Mouse (Mus musculus) layer of hippocampus, adult 8-10 months (tissue): ENCODE results near the gene Ufd1. TPM values are rescaled to one million over a fixed set of nuclear protein-coding genes. Genes with fewer than 3 reads are reported as not detected.

ENCODE experiments used
- DNase-seq, 2 experiments: peaks; one replicate each; pipeline ENCODE4 v3.0.0; 2022; ENCODE audit warnings: low spot score in 2 of 2
- total RNA-seq, 4 experiments: library from RNA; stranded (reverse); gene quantifications; 2 replicates each; pipeline ENCODE4 v1.2.4; 2022

The Ufd1 gene
- total RNA-seq, result 100 to 1,000 TPM in 3 of 4 experiments, 10 to 100 TPM in 1; 92.9 to 117 (median 107) TPM

GRCm38 (mm10) chr16:18811468-18812384 is at the start of gene Ufd1, which contains the start of gene Cdc45:
Gene Ufd1 (plus strand): TSS chr16:18811779.
Gene Cdc45 (minus strand): TSS chr16:18811987.
- peak; percentile 87 to 91 for DNase-seq

DNA sequence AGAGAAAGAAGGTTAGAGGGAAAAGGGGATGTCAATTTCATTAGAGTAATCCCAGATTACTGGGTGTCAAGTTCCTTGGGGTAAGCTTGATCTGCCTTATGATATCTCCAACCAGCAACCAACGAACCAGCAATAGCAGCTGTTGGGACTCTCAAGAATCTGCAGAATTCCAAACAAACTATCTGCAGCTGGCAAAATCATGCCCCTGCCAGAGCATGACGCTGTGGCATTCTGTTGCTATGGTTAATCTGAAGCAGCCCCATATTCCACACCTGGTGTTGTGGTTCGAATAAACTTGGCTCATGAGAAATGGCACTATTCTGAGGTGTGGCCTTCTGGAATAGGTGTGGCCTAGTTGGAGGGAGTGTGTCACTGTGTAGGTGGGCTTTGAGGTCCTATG is 48.6 kb upstream of the Ufd1 start:
- no peak for DNase-seq

DNA sequence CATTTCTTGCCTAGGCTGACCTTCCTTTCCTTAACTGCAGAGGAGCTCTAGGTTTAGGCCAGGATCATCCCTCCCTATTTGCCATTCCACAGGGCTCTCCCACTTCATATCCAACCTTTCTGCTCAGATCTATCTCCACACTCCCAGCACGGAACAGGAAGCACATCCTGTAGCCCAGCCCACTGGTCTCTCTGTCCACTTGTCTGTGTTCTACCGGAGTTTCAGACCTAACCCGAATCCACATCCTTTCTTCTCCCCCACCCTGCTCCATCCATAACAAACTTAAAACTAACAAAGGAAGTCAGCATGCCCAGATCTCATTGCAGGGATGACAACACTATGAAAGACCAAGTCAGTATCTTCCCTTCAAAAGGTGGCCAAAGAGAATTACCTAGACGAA is 45.2 kb upstream of the Ufd1 start:
- DNase-seq, result no peak

DNA sequence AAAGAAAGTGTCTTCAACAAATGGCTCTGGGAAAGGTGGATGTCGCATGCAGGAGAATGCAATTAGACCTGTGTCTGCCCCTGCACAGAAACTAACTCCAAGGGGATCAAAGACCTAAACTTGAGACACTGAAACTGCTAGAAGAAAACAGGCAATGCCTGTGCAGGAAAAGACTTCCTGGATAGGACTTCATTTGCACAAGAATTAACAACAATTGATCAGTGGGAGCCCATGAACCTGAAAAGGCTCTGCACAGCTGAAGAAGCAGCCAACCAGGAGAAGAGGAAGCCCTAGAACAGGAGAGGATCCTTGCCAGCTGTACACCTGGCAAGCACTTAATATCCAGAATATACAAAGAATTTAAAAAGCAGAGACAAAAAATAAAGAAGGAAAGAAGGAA is 42.1 kb upstream of the Ufd1 start:
- no peak for DNase-seq

DNA sequence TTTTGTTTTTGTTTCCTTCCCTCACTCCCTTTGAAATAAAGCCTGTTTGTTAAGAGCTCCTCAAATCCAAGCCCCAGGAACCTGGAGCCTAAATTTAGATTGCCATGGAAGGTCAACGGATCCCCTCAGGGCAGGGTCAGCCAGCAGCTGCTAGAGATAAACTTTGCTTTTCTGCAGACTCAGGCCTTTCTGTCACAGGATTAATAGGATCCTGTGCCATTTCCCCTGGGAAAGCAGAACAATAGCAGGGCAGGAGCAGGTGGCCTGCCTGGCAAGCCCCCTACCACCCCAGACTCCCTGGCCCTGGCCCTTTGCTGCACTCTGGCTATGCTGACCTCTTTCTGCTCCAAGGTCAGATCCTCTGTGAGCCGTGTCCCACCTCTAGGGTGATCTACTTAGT is 37.6 kb upstream of the Ufd1 start:
- no peak for DNase-seq

GRCm38 (mm10) chr16:18775621-18776555 is 35.7 kb upstream of the Ufd1 start:
- DNase-seq, result no peak

DNA sequence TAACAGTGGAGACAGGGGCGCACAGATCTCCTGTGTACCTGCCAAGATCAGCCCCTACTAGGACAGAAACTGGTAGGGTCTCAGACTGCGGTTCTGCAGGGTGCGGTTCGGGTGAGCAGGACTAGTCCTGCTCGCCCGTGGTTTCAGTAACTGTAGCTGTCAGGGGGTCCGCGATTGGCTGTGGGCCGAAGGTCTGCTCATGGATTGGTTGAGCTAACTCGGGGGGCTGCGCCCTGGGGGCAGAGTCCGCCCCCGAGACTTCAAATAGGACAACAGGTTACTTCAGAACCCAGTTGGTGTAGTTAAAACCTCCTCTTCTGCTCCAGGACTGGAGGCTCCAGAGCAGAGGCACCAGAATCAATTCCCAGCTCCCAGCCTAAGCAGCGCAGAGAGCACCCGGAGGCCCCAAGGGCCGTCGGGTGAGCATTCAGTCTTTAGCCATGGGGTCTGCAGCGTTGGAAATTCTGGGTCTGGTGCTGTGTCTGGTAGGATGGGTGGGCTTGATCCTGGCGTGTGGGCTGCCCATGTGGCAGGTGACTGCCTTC is 35.0 kb upstream of the Ufd1 start, which contains the start of gene Cldn5:
Gene Cldn5, plus strand, starts transcription at position 292 of the 545 bp plus-strand sequence.
- no peak for DNase-seq

- DNase-seq, result no peak
Observed at GRCm38 (mm10) chr16:18777101-18778080, 34.2 kb upstream of the Ufd1 start.

- DNase-seq, result no peak
Observed at GRCm38 (mm10) chr16:18778461-18778860, 33.1 kb upstream of the Ufd1 start.

DNA sequence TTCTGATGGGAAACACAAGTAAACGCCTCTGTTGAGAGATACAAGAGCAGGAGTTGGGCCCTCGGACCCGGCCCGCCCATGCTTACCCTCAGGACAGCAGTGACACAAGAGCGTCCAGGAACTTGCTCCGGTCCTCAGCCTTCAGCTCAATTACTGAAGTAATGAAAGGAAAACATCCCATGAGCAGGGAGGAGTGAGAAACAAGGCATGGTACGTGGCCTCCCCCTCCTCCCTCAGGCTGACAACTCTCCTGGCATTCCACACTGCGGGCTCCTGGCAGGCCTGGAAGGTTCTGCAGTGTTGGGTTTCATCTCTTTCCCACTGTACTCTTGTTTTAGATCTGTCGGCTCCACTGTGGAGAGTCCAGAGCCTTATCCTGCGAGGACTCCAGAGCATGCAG is 29.8 kb upstream of the Ufd1 start:
- no peak for DNase-seq

- no peak for DNase-seq
Observed at GRCm38 (mm10) chr16:18785025-18785424, 26.6 kb upstream of the Ufd1 start.

GRCm38 (mm10) chr16:18785485-18785884 is 26.1 kb upstream of the Ufd1 start:
- no peak for DNase-seq

DNA sequence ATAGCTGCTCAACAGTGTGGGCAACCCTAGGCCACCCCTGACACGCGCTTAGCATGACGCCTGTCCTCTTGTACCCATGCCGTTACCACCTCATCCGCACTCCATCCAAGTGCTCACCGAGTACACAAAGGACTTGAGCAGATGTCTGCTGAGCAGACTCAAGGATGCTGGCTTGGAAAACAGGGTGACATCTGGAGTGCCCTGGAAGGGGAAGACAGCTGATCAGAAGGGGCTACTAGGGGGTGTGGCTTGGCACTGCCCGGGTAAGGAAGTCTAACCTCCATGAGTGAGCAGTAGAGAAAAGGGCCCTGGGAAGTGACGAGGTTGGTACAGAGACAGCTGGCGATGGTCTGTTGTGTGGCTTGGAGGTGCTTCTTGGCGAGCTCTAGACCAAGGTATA is 24.9 kb upstream of the Ufd1 start:
- DNase-seq, result no peak

- DNase-seq, result no peak
Observed at GRCm38 (mm10) chr16:18788627-18789406, 22.8 kb upstream of the Ufd1 start.

- peak; percentile 22 to 23 for DNase-seq
Observed at GRCm38 (mm10) chr16:18795223-18795899, 16.2 kb upstream of the Ufd1 start.

GRCm38 (mm10) chr16:18796645-18797044 is 14.9 kb upstream of the Ufd1 start:
- no peak for DNase-seq

- no peak for DNase-seq
Observed at GRCm38 (mm10) chr16:18798151-18798550, 13.4 kb upstream of the Ufd1 start.

DNA sequence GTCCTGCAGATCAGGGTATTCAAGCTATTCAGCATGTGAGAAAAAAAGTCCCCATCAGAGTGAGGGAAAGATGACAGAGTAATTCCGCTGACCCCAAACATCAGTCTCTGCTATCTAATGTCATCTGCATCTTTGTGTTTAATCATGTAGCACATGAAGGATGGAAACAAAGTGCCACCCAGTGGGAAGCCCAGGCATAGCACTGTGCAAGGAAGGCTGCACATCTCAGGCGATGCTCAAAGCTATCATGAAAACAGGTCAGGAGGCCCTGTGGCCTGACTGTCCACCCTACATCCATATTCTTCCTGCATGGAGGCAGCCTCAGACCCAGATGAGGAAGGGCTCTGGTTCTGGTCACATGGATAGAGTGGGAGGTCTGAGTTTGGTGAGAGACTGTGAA is 12.7 kb upstream of the Ufd1 start:
- peak; percentile 35 to 74 for DNase-seq

GRCm38 (mm10) chr16:18805746-18806145 is 5.8 kb upstream of the Ufd1 start:
- no peak for DNase-seq
